Mouse (Mus musculus) megakaryocyte, embryonic 14.5 days (primary cell): Measurements from ENCODE around the gene Tomm40l.

Experiments used
- FLI1 ChIP-seq: IDR thresholded peaks from 2 replicates; pipeline ENCODE4 v1.6.1; 2012; ENCODE audit warnings: low read length, inconsistent platforms, mixed read lengths
- GATA1 ChIP-seq: IDR thresholded peaks from 3 replicates; pipeline ENCODE4 v1.6.1; 2012; ENCODE audit warnings: mixed read lengths, low read length, inconsistent platforms, borderline replicate concordance

DNA sequence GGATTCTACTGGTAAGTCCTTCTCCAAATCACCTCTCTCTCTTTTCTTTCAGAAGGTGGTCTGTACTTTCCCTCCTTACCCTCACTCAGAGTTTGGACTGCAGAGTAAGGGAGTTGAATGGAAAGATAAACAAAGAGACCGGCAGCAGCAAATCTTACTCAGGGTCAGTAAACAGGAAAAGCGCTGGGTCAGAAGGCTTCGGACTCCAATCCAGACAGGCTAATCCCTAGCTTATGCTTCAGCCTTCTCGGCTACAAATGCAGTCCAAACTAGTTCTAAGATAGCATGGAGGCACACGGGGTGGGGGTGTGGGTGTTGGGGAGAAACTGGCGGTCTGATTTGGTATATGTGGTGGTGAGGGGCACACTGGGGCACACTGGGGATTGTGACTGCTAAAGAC lies 15.1 kb upstream of the Tomm40l start:
- TF ChIP-seq GATA1 = no peak
- no peak for TF ChIP-seq FLI1
